Mouse (Mus musculus): ENCODE data around the gene Col4a4. TPM values are rescaled to one million over a fixed set of nuclear protein-coding genes. Genes with fewer than 3 reads are reported as not detected.

Gene Col4a4
- polyA plus RNA-seq, 1 experiment = 0.23 TPM

DNA sequence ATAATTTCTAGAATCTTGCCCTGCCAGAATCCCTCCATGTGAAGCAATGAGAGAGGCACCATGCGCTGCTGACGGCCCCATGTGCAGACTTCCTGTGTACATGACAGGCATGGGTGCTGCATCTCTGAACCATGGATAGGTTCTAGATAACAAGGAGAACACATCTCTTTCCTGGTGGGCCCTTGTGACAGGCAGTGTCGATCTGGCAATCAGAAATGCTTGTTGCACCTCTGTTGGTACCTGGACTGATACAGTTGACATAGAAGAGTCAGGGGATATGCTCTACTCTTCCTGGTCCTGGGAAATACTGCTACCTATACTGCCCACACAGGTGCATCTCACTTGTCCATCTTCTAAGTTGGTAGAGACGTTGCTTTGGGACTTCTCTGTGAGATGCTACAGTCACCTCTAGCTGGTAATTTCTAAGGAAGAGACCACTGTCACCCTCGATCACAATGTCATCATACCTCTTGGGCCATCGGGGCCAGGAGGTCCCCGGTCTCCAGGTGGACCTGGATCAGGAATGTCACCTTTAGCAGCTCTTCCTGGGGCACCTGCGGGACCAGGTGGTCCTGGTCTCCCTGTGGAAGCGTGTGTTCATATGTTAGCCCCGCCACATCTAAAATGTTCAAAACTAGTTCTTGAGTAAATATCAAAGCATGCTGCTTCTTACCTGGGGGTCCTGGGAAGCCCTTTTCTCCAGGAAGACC is 116.0 kb downstream of the Col4a4 start:
- no peak overlapping the region for H3K27ac ChIP-seq (ENCODE audit: insufficient read depth, low read length)
- H3K4me3 ChIP-seq (ENCODE audit: insufficient read depth, low read length) = no peak overlapping the region
- no peaks in the 10 kb centered on the region for H3K4me1 ChIP-seq (ENCODE audit: control insufficient read depth, insufficient read depth, low read length)
- TF ChIP-seq POLR2A (IDR thresholded peaks at IDR 0.05; ENCODE audit: extremely low read depth, insufficient read depth, low read length) (no peak), CTCF (IDR thresholded peaks at IDR 0.05; ENCODE audit: extremely low read depth, insufficient read depth, low read length) (no peak)

GRCm38 (mm10) chr1:82468872-82469271 is 117.8 kb downstream of the Col4a4 start:
- H3K27ac ChIP-seq (ENCODE audit: insufficient read depth, low read length) = no peak overlapping the region
- no peaks in the 10 kb centered on the region for H3K4me1 ChIP-seq (ENCODE audit: control insufficient read depth, insufficient read depth, low read length)
- TF ChIP-seq CTCF (IDR thresholded peaks at IDR 0.05; ENCODE audit: extremely low read depth, insufficient read depth, low read length) = no peak
- TF ChIP-seq POLR2A (IDR thresholded peaks at IDR 0.05; ENCODE audit: extremely low read depth, insufficient read depth, low read length) = no peak
- no peak overlapping the region for H3K4me3 ChIP-seq (ENCODE audit: insufficient read depth, low read length)

DNA sequence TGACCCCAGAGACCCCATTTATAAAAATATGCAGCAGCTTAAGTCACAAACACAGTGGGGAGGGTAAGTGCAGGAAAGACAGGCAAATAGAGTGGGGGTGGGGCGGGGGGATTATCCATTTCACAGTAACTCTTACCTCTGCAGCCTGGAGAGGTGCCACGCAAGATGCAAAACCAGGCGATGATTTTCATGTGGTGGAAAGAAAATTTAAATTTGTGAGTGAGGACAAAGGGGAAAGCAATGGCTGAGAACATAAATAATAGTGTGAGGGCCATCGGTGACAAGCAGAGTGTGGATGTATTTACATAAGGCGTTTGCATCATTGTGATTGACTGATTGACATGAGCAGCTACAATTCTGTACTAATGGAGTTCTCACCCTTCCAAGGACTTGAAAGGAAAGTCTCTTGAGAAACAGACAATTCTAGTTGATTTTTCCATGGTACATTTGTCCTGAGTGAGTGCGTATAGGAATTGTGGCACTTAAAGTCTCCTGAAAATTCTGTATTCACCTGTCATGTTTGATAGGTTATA is 121.3 kb downstream of the Col4a4 start:
- Histone ChIP-seq H3K27ac (ENCODE audit: insufficient read depth, low read length) (no peak overlapping the region), H3K4me3 (ENCODE audit: insufficient read depth, low read length) (no peak overlapping the region), H3K4me1 (ENCODE audit: control insufficient read depth, insufficient read depth, low read length) (no peaks in the 10 kb centered on the region)
- TF ChIP-seq POLR2A (IDR thresholded peaks at IDR 0.05; ENCODE audit: extremely low read depth, insufficient read depth, low read length) (no peak), CTCF (IDR thresholded peaks at IDR 0.05; ENCODE audit: extremely low read depth, insufficient read depth, low read length) (no peak)

GRCm38 (mm10) chr1:82461041-82461440 is 125.6 kb downstream of the Col4a4 start:
- H3K4me3 ChIP-seq (ENCODE audit: insufficient read depth, low read length) = no peak overlapping the region
- TF ChIP-seq CTCF (IDR thresholded peaks at IDR 0.05; ENCODE audit: extremely low read depth, insufficient read depth, low read length) (no peak), POLR2A (IDR thresholded peaks at IDR 0.05; ENCODE audit: extremely low read depth, insufficient read depth, low read length) (no peak)
- H3K4me1 ChIP-seq (ENCODE audit: control insufficient read depth, insufficient read depth, low read length) = no peaks in the 10 kb centered on the region
- H3K27ac ChIP-seq (ENCODE audit: insufficient read depth, low read length) = no peak overlapping the region

DNA sequence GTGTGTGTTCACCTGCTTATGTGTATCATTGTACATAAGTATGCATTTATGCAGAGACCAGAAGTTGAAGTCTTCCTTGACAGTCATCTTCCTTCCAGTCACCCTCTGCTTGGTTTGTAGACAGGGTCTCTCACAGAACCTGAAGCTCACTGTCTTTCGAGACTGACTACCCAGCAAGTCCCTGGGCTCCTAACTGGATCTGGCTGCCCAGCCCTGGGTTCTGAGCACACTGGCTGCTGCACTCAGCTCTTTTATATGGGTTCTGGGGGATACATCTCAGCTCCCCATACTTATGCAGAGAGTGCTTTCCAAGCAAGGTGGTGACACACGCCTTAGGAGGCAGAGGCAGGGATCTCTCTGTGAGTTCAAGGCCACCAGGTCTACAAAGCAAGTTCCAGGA is 126.7 kb downstream of the Col4a4 start:
- TF ChIP-seq CTCF (IDR thresholded peaks at IDR 0.05; ENCODE audit: extremely low read depth, insufficient read depth, low read length) (no peak), POLR2A (IDR thresholded peaks at IDR 0.05; ENCODE audit: extremely low read depth, insufficient read depth, low read length) (no peak)
- Histone ChIP-seq H3K27ac (ENCODE audit: insufficient read depth, low read length) (no peak overlapping the region), H3K4me3 (ENCODE audit: insufficient read depth, low read length) (no peak overlapping the region), H3K4me1 (ENCODE audit: control insufficient read depth, insufficient read depth, low read length) (no peaks in the 10 kb centered on the region)

DNA sequence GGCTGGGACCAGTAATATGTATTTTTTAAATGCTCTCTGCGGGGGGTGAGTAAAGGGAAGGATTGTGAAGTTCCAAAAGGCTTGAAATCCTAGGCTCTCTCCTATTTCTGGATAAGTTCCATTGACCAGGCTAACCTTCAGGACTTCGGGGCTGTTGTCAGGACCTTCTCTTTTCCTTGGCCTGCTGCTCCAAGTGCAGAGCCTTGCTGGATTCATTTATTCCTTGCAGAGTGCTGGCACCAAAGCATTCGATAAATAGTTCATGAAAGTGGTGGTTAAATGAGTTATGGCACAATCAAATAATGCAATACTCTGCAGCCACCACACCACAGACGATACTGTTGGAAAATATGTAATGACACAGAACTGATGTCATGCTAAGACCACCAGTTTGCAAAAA is 127.3 kb downstream of the Col4a4 start:
- TF ChIP-seq POLR2A (IDR thresholded peaks at IDR 0.05; ENCODE audit: extremely low read depth, insufficient read depth, low read length) = no peak
- TF ChIP-seq CTCF (IDR thresholded peaks at IDR 0.05; ENCODE audit: extremely low read depth, insufficient read depth, low read length) = no peak
- Histone ChIP-seq H3K27ac (ENCODE audit: insufficient read depth, low read length) (no peak overlapping the region), H3K4me1 (ENCODE audit: control insufficient read depth, insufficient read depth, low read length) (no peaks in the 10 kb centered on the region), H3K4me3 (ENCODE audit: insufficient read depth, low read length) (no peak overlapping the region)

DNA sequence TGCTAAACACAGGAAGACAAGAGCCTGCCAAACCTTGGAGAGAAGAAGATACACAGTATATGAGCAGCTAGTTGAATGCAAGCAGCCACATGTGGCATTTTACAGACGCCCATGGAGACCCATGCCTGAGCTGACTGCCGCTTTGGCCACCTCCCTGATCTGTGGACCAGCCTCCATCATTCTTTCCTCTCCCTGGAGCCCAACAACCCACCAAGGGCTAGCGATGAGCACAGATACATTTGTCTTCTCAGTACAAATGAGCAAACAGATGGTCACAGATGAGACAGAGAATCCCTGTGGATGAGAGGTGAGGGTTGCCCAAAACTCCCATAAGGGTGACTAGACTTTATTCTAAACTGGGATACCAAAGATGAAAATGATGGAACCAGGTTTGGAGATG is 132.6 kb downstream of the Col4a4 start:
- no peaks in the 10 kb centered on the region for H3K4me1 ChIP-seq (ENCODE audit: control insufficient read depth, insufficient read depth, low read length)

GRCm38 (mm10) chr1:82451927-82452651 is 134.6 kb downstream of the Col4a4 start:
- Histone ChIP-seq H3K4me3 (ENCODE audit: insufficient read depth, low read length) (no peak overlapping the region), H3K4me1 (ENCODE audit: control insufficient read depth, insufficient read depth, low read length) (no peaks in the 10 kb centered on the region), H3K27ac (ENCODE audit: insufficient read depth, low read length) (no peak overlapping the region)
- TF ChIP-seq CTCF (IDR thresholded peaks at IDR 0.05; ENCODE audit: extremely low read depth, insufficient read depth, low read length) (no peak), POLR2A (IDR thresholded peaks at IDR 0.05; ENCODE audit: extremely low read depth, insufficient read depth, low read length) (no peak)

More for the DNA sequence above, 132.6 kb downstream of the Col4a4 start:
- no peak overlapping the region for H3K27ac ChIP-seq (ENCODE audit: insufficient read depth, low read length)
- TF ChIP-seq POLR2A (IDR thresholded peaks at IDR 0.05; ENCODE audit: extremely low read depth, insufficient read depth, low read length) (no peak), CTCF (IDR thresholded peaks at IDR 0.05; ENCODE audit: extremely low read depth, insufficient read depth, low read length) (no peak)
- H3K4me3 ChIP-seq (ENCODE audit: insufficient read depth, low read length) = no peak overlapping the region

GRCm38 (mm10) chr1:82449851-82450250 is 136.8 kb downstream of the Col4a4 start:
- TF ChIP-seq POLR2A (IDR thresholded peaks at IDR 0.05; ENCODE audit: extremely low read depth, insufficient read depth, low read length) (no peak), CTCF (IDR thresholded peaks at IDR 0.05; ENCODE audit: extremely low read depth, insufficient read depth, low read length) (no peak)
- H3K27ac ChIP-seq (ENCODE audit: insufficient read depth, low read length) = no peak overlapping the region
- no peak overlapping the region for H3K4me3 ChIP-seq (ENCODE audit: insufficient read depth, low read length)
- no peaks in the 10 kb centered on the region for H3K4me1 ChIP-seq (ENCODE audit: control insufficient read depth, insufficient read depth, low read length)

DNA sequence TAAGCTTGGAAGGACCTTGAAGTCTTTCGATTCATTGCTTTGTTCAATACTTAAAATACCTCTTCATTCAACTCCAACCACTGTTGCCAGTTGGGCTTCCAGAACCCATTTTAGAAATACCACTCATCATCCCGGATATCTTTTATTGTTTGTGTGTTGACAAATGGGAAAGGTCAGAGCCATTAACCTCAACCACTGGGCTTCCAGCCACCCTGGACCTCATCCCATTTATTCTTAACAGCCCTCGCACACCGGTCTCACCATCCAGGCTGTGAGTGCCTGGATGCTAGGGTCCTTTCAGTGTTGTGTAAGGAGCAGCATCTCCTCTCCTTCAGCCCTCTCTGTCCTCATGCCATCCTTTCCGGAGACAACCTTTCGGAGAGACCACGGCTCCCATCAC is 140.6 kb downstream of the Col4a4 start:
- Histone ChIP-seq H3K4me3 (ENCODE audit: insufficient read depth, low read length) (no peak overlapping the region), H3K27ac (ENCODE audit: insufficient read depth, low read length) (no peak overlapping the region), H3K4me1 (ENCODE audit: control insufficient read depth, insufficient read depth, low read length) (no peaks in the 10 kb centered on the region)
- TF ChIP-seq CTCF (IDR thresholded peaks at IDR 0.05; ENCODE audit: extremely low read depth, insufficient read depth, low read length) (no peak), POLR2A (IDR thresholded peaks at IDR 0.05; ENCODE audit: extremely low read depth, insufficient read depth, low read length) (no peak)
